Mouse (Mus musculus): Measurements from ENCODE around the gene Dlgap5.

DNA sequence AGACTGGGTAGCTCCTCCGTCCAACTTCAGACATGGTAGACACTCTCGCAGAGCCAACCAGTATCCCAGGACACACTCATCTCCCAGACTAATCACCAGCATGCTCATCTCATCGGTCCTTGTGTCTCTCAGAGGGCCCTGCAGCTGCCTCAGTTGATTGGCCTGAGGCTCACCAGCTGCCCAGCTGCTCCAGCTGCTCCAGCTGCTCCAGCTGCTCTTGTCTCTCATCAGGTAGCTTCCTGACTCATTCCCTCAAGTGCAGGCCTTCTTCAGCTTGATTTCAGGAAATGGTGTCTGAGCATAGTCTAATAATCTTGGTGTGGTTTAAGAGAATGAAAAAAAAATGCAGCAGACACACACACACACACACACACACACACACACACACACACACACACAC is 61.6 kb downstream of the Dlgap5 start:
- TF ChIP-seq CTCF (IDR thresholded peaks at IDR 0.05; ENCODE audit: low read depth), result no peak
- TF ChIP-seq EP300 (IDR thresholded peaks at IDR 0.05; ENCODE audit: low read depth), result no peak
